Mouse (Mus musculus) G1E (cell line): ENCODE data around the gene Oscp1. TPM values are rescaled to one million over a fixed set of nuclear protein-coding genes. Genes with fewer than 3 reads are reported as not detected.

Experiments used
- ATAC-seq: 2 replicates; pipeline ENCODE4 v1.8.0; 2016; ENCODE audit warnings: mild to moderate bottlenecking; ENCODE audit not compliant: insufficient number of reproducible peaks, poor library complexity, low FRiP score, severe bottlenecking; ENCODE audit errors: extremely low read depth
- DNase-seq: peaks from one replicate; pipeline ENCODE4 v3.0.0; 2012; ENCODE audit warnings: low spot score
- H3K27me3 ChIP-seq: 2 replicates; pipeline ENCODE4 v1.6.1; 2012; ENCODE audit warnings: mild to moderate bottlenecking, low read length, inconsistent platforms; ENCODE audit not compliant: insufficient read depth
- H3K36me3 ChIP-seq: replicated peaks from 2 replicates; pipeline ENCODE3; 2012; ENCODE audit warnings: mild to moderate bottlenecking, inconsistent platforms
- H3K4me1 ChIP-seq: 2 replicates; pipeline ENCODE4 v1.6.1; 2012; ENCODE audit warnings: low read depth, low read length, inconsistent platforms, mixed read lengths; ENCODE audit not compliant: insufficient read depth
- H3K4me3 ChIP-seq: 2 replicates; pipeline ENCODE4 v1.5.1; 2012; ENCODE audit warnings: low read depth, mild to moderate bottlenecking, inconsistent platforms, low read length, moderate library complexity, mixed read lengths
- H3K9me3 ChIP-seq: replicated peaks from 2 replicates; pipeline ENCODE4 v1.6.1; 2012; ENCODE audit warnings: inconsistent platforms
- CTCF ChIP-seq: IDR thresholded peaks from 2 replicates; pipeline ENCODE4 v1.5.1; 2012; ENCODE audit warnings: low read depth, low read length, inconsistent platforms, mixed read lengths
- GATA1 ChIP-seq: IDR thresholded peaks from 2 replicates; pipeline ENCODE4 v1.6.1; 2012; ENCODE audit warnings: borderline replicate concordance, low read length, inconsistent platforms, mixed read lengths
- GATA2 ChIP-seq: IDR thresholded peaks from 2 replicates; pipeline ENCODE4 v1.6.1; 2012; ENCODE audit warnings: low read depth, low read length, inconsistent platforms, borderline replicate concordance
- POLR2AphosphoS5 ChIP-seq: IDR thresholded peaks from 2 replicates; pipeline ENCODE4 v1.6.1; 2012; ENCODE audit warnings: low read depth, low read length, inconsistent platforms; ENCODE audit not compliant: insufficient replicate concordance
- TAL1 ChIP-seq: conservative IDR thresholded peaks from 2 replicates; pipeline ENCODE4 v1.6.1; 2012; ENCODE audit warnings: low read depth, low read length, inconsistent platforms, mixed read lengths
- polyA plus RNA-seq: library from polyadenylated mRNA; stranded (reverse); fragments of >175 nt; gene quantifications from 2 replicates; pipeline ENCODE4 v1.2.3, GENCODE M21; 2012
- total RNA-seq, 2 experiments: library from RNA; stranded (forward) in 1 of 2; stranded (reverse) in 1 of 2; fragments of 200-1000 nt in 1 of 2; fragments of >200 nt in 1 of 2; fragmentation: Nextera tagmentation in 1 of 2; gene quantifications; 2 replicates each; pipeline ENCODE4 v1.2.3; 2014 to 2017

Gene Oscp1
- total and polyA plus RNA-seq, 3 experiments = 1.9 to 9.8 (median 6.6) TPM

GRCm38 (mm10) chr4:126132636-126133264, 74.4 kb downstream of the Oscp1 start:
- no peaks in the 10 kb centered on the region for H3K27me3 ChIP-seq
- TF ChIP-seq GATA2 = no peak
- TF ChIP-seq POLR2AphosphoS5 = no peak
- TF ChIP-seq GATA1 = no peak
- no peak for TF ChIP-seq TAL1
- no peak for TF ChIP-seq CTCF
- no peak for ATAC-seq

DNA sequence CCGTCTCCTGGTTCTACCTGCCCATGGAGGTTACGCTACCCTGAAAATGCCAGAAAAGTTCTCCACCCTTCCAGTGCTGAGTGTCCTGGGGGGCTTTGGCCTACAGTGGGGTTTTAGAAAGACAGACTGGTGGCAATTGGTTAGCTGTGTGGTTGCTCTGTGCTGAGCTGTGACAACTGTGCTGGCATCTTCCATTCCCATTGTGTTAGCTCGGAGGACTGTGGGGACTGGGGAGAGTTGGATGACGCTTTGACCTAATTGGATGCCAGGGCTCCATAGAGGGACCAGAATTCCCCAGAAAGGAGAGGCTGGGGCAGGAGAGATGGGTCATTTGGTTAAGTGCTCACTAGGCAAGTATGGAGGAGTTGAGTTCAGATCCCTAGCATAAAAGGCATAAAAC, 75.9 kb downstream of the Oscp1 start:
- DNase-seq = no peak
- Histone ChIP-seq H3K27me3 (no peaks in the 10 kb centered on the region), H3K4me1 (peaks cover 12% of the 10 kb centered on the region), H3K36me3 (peaks cover 97% of the 10 kb centered on the region), H3K9me3 (no peaks in the 10 kb centered on the region), H3K4me3 (no peak overlapping the region)
- TF ChIP-seq GATA1 (no peak), TAL1 (no peak), POLR2AphosphoS5 (no peak), CTCF (no peak), GATA2 (no peak)
- ATAC-seq = no peak

More at GRCm38 (mm10) chr4:126132636-126133264, 74.4 kb downstream of the Oscp1 start:
- Histone ChIP-seq H3K36me3 (peaks cover 97% of the 10 kb centered on the region), H3K4me1 (peaks cover 12% of the 10 kb centered on the region), H3K9me3 (no peaks in the 10 kb centered on the region), H3K4me3 (no peak overlapping the region)
- DNase-seq = no peak

DNA sequence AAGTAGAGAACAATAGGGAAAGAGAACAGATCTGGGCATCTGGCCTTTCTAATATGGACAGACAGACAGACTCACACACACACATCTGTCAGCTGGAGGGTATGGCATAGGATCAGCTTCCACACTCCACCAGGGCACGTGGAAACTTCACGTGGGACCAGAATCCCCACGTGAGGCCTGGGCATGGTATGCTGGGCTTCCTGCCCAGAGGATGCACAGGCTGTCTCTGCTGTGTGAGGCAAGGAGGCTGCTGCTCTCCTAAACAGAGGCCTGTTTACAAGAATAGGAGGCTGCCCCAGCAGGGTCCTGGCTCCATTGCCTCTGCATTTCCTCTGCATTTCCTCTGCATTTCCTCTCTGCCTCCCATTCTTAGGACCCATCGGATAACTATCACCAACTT, 76.3 kb downstream of the Oscp1 start:
- H3K27me3 ChIP-seq = no peaks in the 10 kb centered on the region
- no peak for TF ChIP-seq TAL1
- H3K4me1 ChIP-seq = peaks cover 12% of the 10 kb centered on the region
- H3K36me3 ChIP-seq = peaks cover 97% of the 10 kb centered on the region
- ATAC-seq (no peak), DNase-seq (no peak)
- no peaks in the 10 kb centered on the region for H3K9me3 ChIP-seq
- H3K4me3 ChIP-seq = no peak overlapping the region

GRCm38 (mm10) chr4:126137773-126138172, 79.4 kb downstream of the Oscp1 start:
- Histone ChIP-seq H3K4me1 (no peaks in the 10 kb centered on the region), H3K27me3 (no peaks in the 10 kb centered on the region), H3K9me3 (no peaks in the 10 kb centered on the region), H3K4me3 (no peak overlapping the region), H3K36me3 (peaks cover 84% of the 10 kb centered on the region)
- TF ChIP-seq GATA2 (no peak), GATA1 (no peak), POLR2AphosphoS5 (no peak), CTCF (no peak), TAL1 (no peak)
- DNase-seq (no peak), ATAC-seq (no peak)

GRCm38 (mm10) chr4:126141021-126141420, 82.7 kb downstream of the Oscp1 start:
- ATAC-seq = no peak
- peaks cover 52% of the 10 kb centered on the region for H3K36me3 ChIP-seq
- no peaks in the 10 kb centered on the region for H3K9me3 ChIP-seq
- TF ChIP-seq POLR2AphosphoS5 = no peak
- TF ChIP-seq CTCF = no peak
- TF ChIP-seq TAL1 = no peak
- TF ChIP-seq GATA2 = no peak
- no peak for TF ChIP-seq GATA1
- no peaks in the 10 kb centered on the region for H3K4me1 ChIP-seq
- no peak overlapping the region for H3K4me3 ChIP-seq
- DNase-seq = no peak
- peaks cover 6% of the 10 kb centered on the region; the same call in 1 of the 2 replicates for H3K27me3 ChIP-seq

Other genes with a start within 250 kb of the Oscp1 start
- gene Csf3r, start 34.0 kb upstream of the Oscp1 start, total RNA-seq (2014; fragmentation: Nextera tagmentation) = not detected in 2 replicates
- 0.05 TPM in 1 of 2 replicates, not detected in the other for gene Csf3r, start 34.0 kb upstream of the Oscp1 start, total RNA-seq (2017)
- gene Csf3r, start 34.0 kb upstream of the Oscp1 start, polyA plus RNA-seq = 0.02 TPM in 1 of 2 replicates, not detected in the other
- gene Mrps15, start 11.6 kb upstream of the Oscp1 start, total RNA-seq (2014; fragmentation: Nextera tagmentation) = 178 and 214 TPM in 2 replicates
- gene Mrps15, start 11.6 kb upstream of the Oscp1 start, total RNA-seq (2017) = 66.0 and 84.8 TPM in 2 replicates
- 217 and 293 TPM in 2 replicates for gene Mrps15, start 11.6 kb upstream of the Oscp1 start, polyA plus RNA-seq
- 37.8 and 37.9 TPM in 2 replicates for gene Lsm10, start 38.1 kb downstream of the Oscp1 start, total RNA-seq (2014; fragmentation: Nextera tagmentation)
- gene Lsm10, start 38.1 kb downstream of the Oscp1 start, total RNA-seq (2017) = 39.3 and 40.3 TPM in 2 replicates
- 9.7 and 12.6 TPM in 2 replicates for gene Lsm10, start 38.1 kb downstream of the Oscp1 start, polyA plus RNA-seq
- 30.9 and 41.2 TPM in 2 replicates for gene Stk40, start 45.4 kb downstream of the Oscp1 start, total RNA-seq (2014; fragmentation: Nextera tagmentation)
- gene Stk40, start 45.4 kb downstream of the Oscp1 start, total RNA-seq (2017) = 20.5 and 20.8 TPM in 2 replicates
- 68.2 and 68.5 TPM in 2 replicates for gene Stk40, start 45.4 kb downstream of the Oscp1 start, polyA plus RNA-seq
- gene Eva1b, start 89.2 kb downstream of the Oscp1 start, total RNA-seq (2014; fragmentation: Nextera tagmentation) = not detected in 2 replicates
- gene Eva1b, start 89.2 kb downstream of the Oscp1 start, total RNA-seq (2017) = 0.41 and 0.44 TPM in 2 replicates
- gene Eva1b, start 89.2 kb downstream of the Oscp1 start, polyA plus RNA-seq = 1.9 and 3.1 TPM in 2 replicates
- gene Sh3d21, start 104.9 kb downstream of the Oscp1 start, total RNA-seq (2014; fragmentation: Nextera tagmentation) = 0.53 and 3.2 TPM in 2 replicates
- gene Sh3d21, start 104.9 kb downstream of the Oscp1 start, total RNA-seq (2017) = 0.27 and 0.58 TPM in 2 replicates
- gene Sh3d21, start 104.9 kb downstream of the Oscp1 start, polyA plus RNA-seq = 0.57 and 0.69 TPM in 2 replicates
- 355 and 356 TPM in 2 replicates for gene Thrap3, start 144.2 kb downstream of the Oscp1 start, total RNA-seq (2014; fragmentation: Nextera tagmentation)
- 246 and 305 TPM in 2 replicates for gene Thrap3, start 144.2 kb downstream of the Oscp1 start, total RNA-seq (2017)
- 209 and 211 TPM in 2 replicates for gene Thrap3, start 144.2 kb downstream of the Oscp1 start, polyA plus RNA-seq
- gene Map7d1, start 197.8 kb downstream of the Oscp1 start, total RNA-seq (2014; fragmentation: Nextera tagmentation) = 9.5 and 15.2 TPM in 2 replicates
- gene Map7d1, start 197.8 kb downstream of the Oscp1 start, total RNA-seq (2017) = 8.0 and 9.5 TPM in 2 replicates
- gene Map7d1, start 197.8 kb downstream of the Oscp1 start, polyA plus RNA-seq = 73.8 and 89.4 TPM in 2 replicates
- gene Trappc3, start 203.8 kb downstream of the Oscp1 start, total RNA-seq (2014; fragmentation: Nextera tagmentation) = 47.1 and 61.2 TPM in 2 replicates
- gene Trappc3, start 203.8 kb downstream of the Oscp1 start, total RNA-seq (2017) = 98.3 and 108 TPM in 2 replicates
- 31.3 and 36.2 TPM in 2 replicates for gene Trappc3, start 203.8 kb downstream of the Oscp1 start, polyA plus RNA-seq
- gene Col8a2, start 228.2 kb downstream of the Oscp1 start, total RNA-seq (2014; fragmentation: Nextera tagmentation) = not detected in 2 replicates
- gene Col8a2, start 228.2 kb downstream of the Oscp1 start, total RNA-seq (2017) = 0.05 TPM in 1 of 2 replicates, not detected in the other
- not detected in 2 replicates for gene Col8a2, start 228.2 kb downstream of the Oscp1 start, polyA plus RNA-seq